Mouse (Mus musculus) MEL (cell line): Measurements from ENCODE around the gene Acvr2b.

Source experiments
- CHD2 ChIP-seq: IDR thresholded peaks from 2 replicates; pipeline ENCODE4 v1.6.1; 2011; ENCODE audit warnings: low read length, improper control_type of control experiment
- CTCF ChIP-seq, 3 experiments: IDR thresholded peaks in 2 of 3; conservative IDR thresholded peaks in 1 of 3; 2 replicates each; pipeline ENCODE4 v1.5.1; 2011 to 2012; ENCODE audit warnings: low read length in 3 of 3, low read depth in 2 of 3, mild to moderate bottlenecking in 2 of 3, improper control_type of control experiment in 1 of 3, inconsistent platforms in 1 of 3, mixed read lengths in 1 of 3, moderate library complexity in 1 of 3; ENCODE audit not compliant: control insufficient read depth in 1 of 3, insufficient read depth in 1 of 3, poor library complexity in 1 of 3, severe bottlenecking in 1 of 3
- EP300 ChIP-seq, 2 experiments: IDR thresholded peaks; 2 replicates each; pipeline ENCODE4 v1.6.1; 2011; ENCODE audit warnings: improper control_type of control experiment in 2 of 2, low read length in 2 of 2, low read depth in 1 of 2, mild to moderate bottlenecking in 1 of 2
- MXI1 ChIP-seq: IDR thresholded peaks from 2 replicates; pipeline ENCODE4 v1.6.1; 2011; ENCODE audit warnings: mild to moderate bottlenecking, low read depth, low read length, improper control_type of control experiment
- MYC ChIP-seq: IDR thresholded peaks from 2 replicates; pipeline ENCODE4 v1.6.1; 2011; ENCODE audit warnings: low read depth, mild to moderate bottlenecking, low read length, improper control_type of control experiment, moderate library complexity
- POLR2A ChIP-seq, 2 experiments: IDR thresholded peaks; 2 replicates each; pipeline ENCODE4 v1.6.1; 2011 to 2012; ENCODE audit warnings: low read length in 2 of 2, mild to moderate bottlenecking in 2 of 2, control low read depth in 1 of 2, improper control_type of control experiment in 1 of 2, low read depth in 1 of 2, moderate library complexity in 1 of 2; ENCODE audit not compliant: control insufficient read depth in 1 of 2, insufficient read depth in 1 of 2, poor library complexity in 1 of 2
- POLR2AphosphoS2 ChIP-seq: IDR thresholded peaks from 2 replicates; pipeline ENCODE4 v1.6.1; 2011; ENCODE audit warnings: low read length, improper control_type of control experiment
- RAD21 ChIP-seq: IDR thresholded peaks from 2 replicates; pipeline ENCODE4 v1.6.1; 2011; ENCODE audit warnings: mild to moderate bottlenecking, low read depth, low read length, improper control_type of control experiment
- RCOR1 ChIP-seq: IDR thresholded peaks from 2 replicates; pipeline ENCODE4 v1.6.1; 2012; ENCODE audit warnings: low read depth, mild to moderate bottlenecking, inconsistent platforms, low read length, improper control_type of control experiment
- TAL1 ChIP-seq: IDR thresholded peaks from 2 replicates; pipeline ENCODE4 v1.6.1; 2012; ENCODE audit warnings: mild to moderate bottlenecking, inconsistent platforms, low read length, moderate library complexity, mixed read lengths
- UBTF ChIP-seq: IDR thresholded peaks from 2 replicates; pipeline ENCODE4 v1.6.1; 2012; ENCODE audit warnings: low read depth, mild to moderate bottlenecking, inconsistent platforms, low read length, improper control_type of control experiment, moderate library complexity, borderline replicate concordance; ENCODE audit not compliant: insufficient read depth
- USF2 ChIP-seq, 2 experiments: IDR thresholded peaks; 2 replicates each; pipeline ENCODE4 v1.6.1; 2011 to 2012; ENCODE audit warnings: improper control_type of control experiment in 2 of 2, low read length in 2 of 2, borderline replicate concordance in 1 of 2, inconsistent platforms in 1 of 2, low read depth in 1 of 2, mild to moderate bottlenecking in 1 of 2; ENCODE audit not compliant: insufficient read depth in 1 of 2
- ZKSCAN1 ChIP-seq: IDR thresholded peaks from 2 replicates; pipeline ENCODE4 v1.6.1; 2012; ENCODE audit warnings: low read depth, mild to moderate bottlenecking, inconsistent platforms, low read length, improper control_type of control experiment, moderate library complexity
- ZNF384 ChIP-seq: IDR thresholded peaks from 2 replicates; pipeline ENCODE4 v1.6.1; 2012; ENCODE audit warnings: low read depth, mild to moderate bottlenecking, inconsistent platforms, low read length, improper control_type of control experiment

DNA sequence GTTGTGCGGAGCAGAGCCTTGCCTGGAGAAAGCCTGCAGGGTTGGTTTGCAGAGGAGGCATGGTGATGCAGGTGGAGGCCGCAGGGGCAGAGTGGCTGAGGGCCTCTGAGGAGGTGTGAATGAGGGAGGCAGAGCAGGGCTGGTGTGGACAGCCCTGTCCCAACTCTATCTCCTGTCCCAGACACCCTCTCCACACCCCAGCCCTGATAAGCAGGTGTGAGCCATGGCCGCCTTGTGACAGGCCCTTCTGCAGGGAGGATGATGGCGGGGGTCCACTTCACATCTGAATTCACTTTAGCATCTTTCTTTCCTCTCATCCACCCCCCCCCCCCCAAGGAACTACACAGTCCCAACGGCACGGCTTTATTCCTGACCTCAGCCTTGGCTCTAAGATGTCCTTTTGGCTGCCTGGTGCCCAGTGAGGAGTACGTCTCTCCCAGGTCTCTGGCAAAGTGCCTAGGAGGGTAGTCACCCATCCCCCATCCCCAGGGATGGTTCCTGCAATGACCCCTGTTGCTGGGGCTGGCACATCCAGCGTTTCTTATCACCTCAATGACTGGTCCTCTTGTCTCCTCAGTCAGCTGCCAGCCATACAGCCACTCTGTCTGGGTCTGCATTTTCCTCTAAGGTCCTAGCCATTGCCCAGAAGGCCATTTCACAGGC is 67.9 kb downstream of the Acvr2b start:
- TF ChIP-seq EP300 (IDR thresholded peaks at IDR 0.05; ENCODE audit: low read depth in 1 of 2, low read length in 2 of 2) = no peak
- no peak for TF ChIP-seq CTCF (IDR thresholded peaks at IDR 0.05 in 2 of 3, conservative IDR thresholded peaks at IDR 0.05 in 1 of 3; ENCODE audit: control insufficient read depth in 1 of 3, insufficient read depth in 1 of 3, low read depth in 2 of 3, low read length in 3 of 3, poor library complexity in 1 of 3, severe bottlenecking in 1 of 3)
- no peak for TF ChIP-seq RCOR1
- TF ChIP-seq MXI1 = no peak
- TF ChIP-seq TAL1 = no peak
- TF ChIP-seq ZKSCAN1 = no peak
- TF ChIP-seq POLR2AphosphoS2 = no peak
- TF ChIP-seq RAD21 = no peak
- TF ChIP-seq UBTF = no peak
- TF ChIP-seq CHD2 = no peak
- no peak for TF ChIP-seq POLR2A (IDR thresholded peaks at IDR 0.05; ENCODE audit: control insufficient read depth in 1 of 2, insufficient read depth in 1 of 2, low read depth in 1 of 2, low read length in 2 of 2, poor library complexity in 1 of 2)
- no peak for TF ChIP-seq MYC
- no peak for TF ChIP-seq ZNF384
- no peak for TF ChIP-seq USF2 (IDR thresholded peaks at IDR 0.05; ENCODE audit: borderline replicate concordance in 1 of 2, insufficient read depth in 1 of 2, low read depth in 1 of 2, low read length in 2 of 2)
